Mouse (Mus musculus) spleen, adult 2 months (tissue): ENCODE results near the gene E130114P18Rik.

ENCODE experiments used
- CTCF ChIP-seq: fragments of 200-500 bp; IDR thresholded peaks from 2 replicates; pipeline ENCODE4 v1.5.1; 2011; ENCODE audit warnings: mild to moderate bottlenecking, inconsistent platforms; ENCODE audit not compliant: insufficient read depth, insufficient read length, insufficient replicate concordance; ENCODE audit errors: extremely low read depth
- POLR2A ChIP-seq: fragments of 200-500 bp; IDR thresholded peaks from 2 replicates; pipeline ENCODE4 v1.6.1; 2011; ENCODE audit warnings: low read depth, low read length, inconsistent platforms

DNA sequence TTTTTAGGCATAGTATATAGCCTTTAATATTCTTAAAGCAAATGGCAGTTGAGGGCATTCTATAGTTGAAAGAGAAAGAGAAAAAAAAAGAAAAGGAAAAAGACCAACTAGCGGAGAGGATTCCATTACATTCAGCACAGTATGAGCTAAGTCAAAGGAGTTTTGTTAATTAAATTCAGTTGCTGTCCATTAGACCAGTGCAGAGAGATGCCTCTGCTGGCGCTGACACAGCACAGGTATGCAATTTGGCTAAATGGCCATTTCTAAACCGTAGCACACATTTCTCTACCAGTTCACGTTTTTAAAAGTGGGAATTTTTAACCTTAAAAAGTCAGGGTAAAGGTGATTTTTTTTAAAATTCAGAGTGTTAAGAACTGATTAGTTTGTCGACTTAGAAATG lies 26.8 kb upstream of the E130114P18Rik start:
- TF ChIP-seq CTCF = no peak
- TF ChIP-seq POLR2A = no peak
